Mouse (Mus musculus): Measurements from ENCODE around the gene Fbp1.
"Not testable (repeated sequence)": the region's sequence is repeated elsewhere in the genome, so short reads cannot be mapped to it uniquely, and the experiment has no call there.

Fbp1 gene

GRCm38 (mm10) chr13:62887712-62888441 lies at the start of gene Fbp1:
TSS of gene Fbp1 (minus strand) at chr13:62888282.
- DNase-seq = no peak

DNA sequence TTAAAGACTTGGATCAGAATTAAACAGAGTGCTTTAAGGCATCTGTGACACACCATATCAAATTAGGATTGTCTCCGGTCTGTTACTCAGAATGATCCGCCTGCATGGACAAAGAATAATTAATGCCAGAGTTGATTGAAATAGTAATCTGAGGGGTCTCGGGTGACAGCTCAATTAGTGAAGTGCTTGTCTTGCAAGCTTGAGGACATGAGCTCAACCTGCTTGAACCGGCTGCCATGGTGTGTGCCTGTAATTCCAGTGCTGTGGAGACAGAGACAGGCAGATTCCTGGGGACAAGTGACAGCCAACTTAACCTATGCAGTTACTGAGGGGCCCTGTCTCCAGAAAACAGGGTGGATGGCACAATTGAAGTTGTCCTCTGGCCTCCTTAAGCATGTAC lies 44.4 kb upstream of the Fbp1 start:
- DNase-seq = no peak

- no peak for DNase-seq
Observed at GRCm38 (mm10) chr13:62929766-62930389, 41.8 kb upstream of the Fbp1 start.

DNA sequence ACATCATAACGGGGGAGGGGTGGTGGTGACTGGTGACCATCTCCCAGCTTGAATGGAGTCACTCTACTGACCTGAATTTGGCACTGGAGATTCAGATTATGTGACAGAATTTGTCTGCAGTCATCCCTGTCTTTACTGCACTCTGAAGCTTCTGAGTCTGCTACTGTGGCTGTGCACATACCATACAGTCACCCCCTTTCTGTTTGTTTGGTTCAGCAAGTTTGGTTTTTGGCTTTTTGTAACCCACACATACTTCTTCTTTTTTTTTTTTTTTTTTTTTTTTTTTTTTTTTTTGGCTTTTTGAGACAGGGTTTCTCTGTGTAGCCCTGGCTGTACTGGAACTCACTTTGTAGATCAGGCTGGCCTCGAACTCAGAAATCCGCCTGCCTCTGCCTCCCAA lies 41.1 kb upstream of the Fbp1 start:
- not testable (repeated sequence) for DNase-seq

GRCm38 (mm10) chr13:62927470-62927869 lies 39.4 kb upstream of the Fbp1 start:
- DNase-seq = no peak

- DNase-seq = peak; percentile 16 to 20
Observed at GRCm38 (mm10) chr13:62926479-62926878, 38.4 kb upstream of the Fbp1 start.

GRCm38 (mm10) chr13:62923182-62923581 lies 35.1 kb upstream of the Fbp1 start:
- DNase-seq = no peak

DNA sequence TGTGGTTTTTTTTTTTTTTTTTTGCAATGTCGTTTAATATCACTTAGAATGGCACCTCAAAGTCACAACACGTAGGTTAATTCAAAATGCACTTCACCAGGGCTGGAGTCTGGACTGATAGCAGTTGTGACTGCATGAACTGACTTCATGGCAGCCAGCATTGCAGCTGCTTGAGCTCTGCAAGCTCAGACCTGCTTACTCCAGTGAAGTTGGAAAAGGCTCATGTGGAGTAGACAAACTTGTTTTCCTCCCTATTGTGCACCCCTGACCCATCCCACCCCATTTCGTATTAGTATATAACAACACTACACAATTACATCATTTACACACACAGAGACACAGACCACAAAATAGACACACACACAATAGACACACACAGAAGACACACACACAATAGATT lies 34.6 kb upstream of the Fbp1 start:
- no peak for DNase-seq

- DNase-seq = peak; percentile 78 to 79
Observed at GRCm38 (mm10) chr13:62919647-62920341, 31.7 kb upstream of the Fbp1 start.

GRCm38 (mm10) chr13:62917416-62918110 lies 29.5 kb upstream of the Fbp1 start:
- no peak for DNase-seq

DNA sequence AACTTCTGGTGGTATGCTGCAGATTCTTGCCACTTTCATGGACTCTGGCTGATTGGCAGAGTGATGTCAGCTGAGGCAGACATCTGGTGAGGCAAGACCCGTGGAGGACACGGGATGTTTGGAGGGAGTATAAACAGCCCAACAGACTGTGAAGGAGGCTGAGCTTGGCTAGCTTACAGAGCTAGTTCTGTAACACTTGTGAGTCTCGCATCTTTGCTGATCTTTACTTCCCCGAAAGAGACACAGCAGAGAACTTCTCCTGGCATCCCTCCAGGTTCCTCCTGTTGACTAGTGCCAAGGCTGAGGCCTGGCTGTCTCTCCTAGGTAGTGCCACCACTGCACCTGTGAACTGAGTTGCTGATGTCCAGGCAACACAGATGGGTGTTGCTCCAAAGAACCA lies 28.6 kb upstream of the Fbp1 start:
- DNase-seq = no peak

DNA sequence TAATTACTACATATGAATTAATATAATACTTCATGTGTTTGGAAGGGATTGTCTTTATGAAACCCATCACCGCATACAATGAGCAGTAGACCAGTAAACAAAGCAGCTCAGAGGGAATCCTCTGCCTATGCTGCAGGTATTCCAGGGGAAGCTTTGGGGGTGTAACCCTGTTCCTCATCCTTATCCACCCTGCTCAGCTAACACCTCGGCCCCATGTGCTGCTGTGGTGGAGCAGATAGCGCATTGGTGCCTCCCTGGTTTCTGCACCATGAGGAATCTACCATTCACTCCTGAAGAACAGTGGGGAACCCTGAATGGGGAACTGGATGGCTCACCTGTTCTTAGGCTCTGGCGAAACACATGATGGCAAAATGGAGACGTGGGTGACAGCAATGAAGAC lies 23.5 kb upstream of the Fbp1 start:
- DNase-seq = no peak

DNA sequence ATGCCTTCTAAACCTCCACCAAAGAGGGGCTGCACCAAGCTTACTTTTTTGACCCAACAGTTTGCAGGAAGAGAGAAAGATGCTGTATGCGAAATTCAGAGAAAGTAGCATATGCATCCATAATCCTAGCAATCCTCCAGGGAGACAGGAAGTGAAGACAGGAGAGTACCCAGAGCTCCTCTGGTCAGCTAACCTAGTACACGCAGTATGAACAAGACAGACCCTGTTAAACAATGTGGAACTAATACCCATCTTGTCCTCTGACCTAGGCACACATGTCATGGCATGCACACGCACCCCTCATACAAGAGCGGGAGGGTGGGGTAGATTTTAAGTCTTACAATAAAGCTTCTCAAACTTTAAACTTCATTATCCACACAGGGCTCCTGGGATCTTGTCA lies 22.1 kb upstream of the Fbp1 start:
- no peak for DNase-seq

- no peak for DNase-seq
Observed at GRCm38 (mm10) chr13:62909776-62910175, 21.7 kb upstream of the Fbp1 start.

- no peak for DNase-seq
Observed at GRCm38 (mm10) chr13:62908163-62908559, 20.1 kb upstream of the Fbp1 start.

GRCm38 (mm10) chr13:62907527-62908162 lies 19.6 kb upstream of the Fbp1 start:
- DNase-seq = no peak

GRCm38 (mm10) chr13:62901139-62901538 lies 13.1 kb upstream of the Fbp1 start:
- DNase-seq = no peak

DNA sequence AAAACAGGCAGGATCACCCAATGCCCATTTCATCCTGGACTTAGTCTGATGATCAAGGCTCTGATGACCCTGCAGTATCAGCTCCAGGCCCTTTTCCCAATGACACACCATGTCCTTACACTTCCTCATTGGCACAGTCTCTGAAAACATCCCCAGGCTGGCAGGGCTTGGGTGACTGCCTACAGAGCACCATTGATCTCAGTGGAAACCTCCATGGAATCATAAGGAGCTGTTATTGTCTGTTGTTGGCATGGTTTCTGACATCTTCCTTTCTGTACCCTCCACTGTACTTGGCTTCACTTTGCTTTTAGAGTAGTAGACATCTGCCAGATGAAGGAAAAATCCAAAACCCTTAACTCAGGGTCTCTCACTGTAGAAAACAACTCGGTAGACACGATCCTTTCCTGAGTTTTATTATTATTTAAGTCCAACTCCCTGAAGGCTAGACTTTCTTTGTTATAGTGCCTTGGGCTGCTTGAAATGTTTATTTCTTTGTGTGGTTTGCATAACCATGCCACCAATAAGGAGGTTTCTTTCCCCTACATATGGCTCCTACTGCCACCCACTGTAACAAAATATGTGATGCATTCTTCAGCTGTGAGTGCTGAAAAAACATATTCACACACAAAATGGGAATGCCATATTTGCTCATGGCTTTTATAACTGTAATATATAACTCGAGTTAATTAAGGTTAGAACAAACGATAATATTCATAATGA lies 10.0 kb upstream of the Fbp1 start:
- DNase-seq = no peak

DNA sequence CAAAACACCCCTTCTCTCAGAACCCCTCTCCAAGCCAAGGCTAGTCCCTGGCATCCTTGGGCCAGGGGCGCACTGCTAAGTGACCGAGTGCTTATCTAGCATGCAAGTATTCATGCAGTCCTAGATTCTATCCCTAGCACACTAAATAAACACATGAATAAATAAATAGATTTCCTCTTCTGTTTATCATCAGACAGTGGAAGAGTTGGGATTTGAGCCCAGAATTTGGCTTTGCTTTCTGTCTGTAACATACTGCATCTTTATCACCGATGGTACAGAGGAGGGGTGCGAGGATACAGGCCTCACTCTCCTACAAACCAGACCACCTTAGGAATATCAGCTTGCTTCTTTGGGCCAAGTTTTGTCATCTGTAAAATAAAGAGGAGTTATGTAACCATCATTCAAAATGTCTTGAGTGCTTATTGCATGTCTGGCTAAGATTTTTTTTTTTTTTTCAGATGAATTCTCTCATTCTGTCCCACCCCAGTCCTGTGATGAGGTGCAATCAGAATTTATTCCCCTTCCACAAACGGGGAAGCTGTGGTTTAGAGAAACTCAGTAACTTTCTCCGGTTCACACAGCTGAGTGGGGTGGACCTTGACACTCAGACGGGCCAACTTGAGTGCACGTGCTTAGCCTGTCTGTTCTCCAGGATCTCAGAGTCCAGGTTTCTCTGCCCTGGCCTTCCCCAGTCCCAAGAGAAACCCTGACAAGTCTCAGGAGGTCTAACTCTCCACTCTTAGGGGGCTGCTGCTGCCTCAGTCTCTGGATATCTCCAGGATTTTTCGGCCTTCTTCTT lies 5.2 kb upstream of the Fbp1 start:
- no peak for DNase-seq

- no peak for DNase-seq
Observed at GRCm38 (mm10) chr13:62889311-62889710, 1.2 kb upstream of the Fbp1 start.

- no peak for DNase-seq
Observed at GRCm38 (mm10) chr13:62884536-62884935, 3.5 kb downstream of the Fbp1 start.
